Mouse (Mus musculus): ENCODE measurements around the gene Tbc1d12. TPM values are rescaled to one million over a fixed set of nuclear protein-coding genes. Genes with fewer than 3 reads are reported as not detected.

Tbc1d12 gene
- polyA plus RNA-seq, 1 experiment from 2014 or later: 2.3 TPM

GRCm38 (mm10) chr19:38929471-38930251, 93.3 kb downstream of the Tbc1d12 start:
- WGBS: 79% methylated on average over 13 of the region's 13 CpGs
- no peaks in the 10 kb centered on the region for H3K27me3 ChIP-seq (ENCODE audit: insufficient read depth, poor library complexity, severe bottlenecking)
- H3K4me1 ChIP-seq (replicated peaks): peaks cover 15% of the 10 kb centered on the region
- peak overlapping the region; percentile 87 for H3K4me3 ChIP-seq
- no peak for DNase-seq (ENCODE audit: low spot score)
- peak overlapping the region; percentile 97; the same call in 1 of the 2 replicates for H3K27ac ChIP-seq
- peaks cover 22% of the 10 kb centered on the region for H3K36me3 ChIP-seq
- H3K9me3 ChIP-seq: no peaks in the 10 kb centered on the region

GRCm38 (mm10) chr19:38930252-38930787, 93.9 kb downstream of the Tbc1d12 start:
- H3K27ac ChIP-seq: peak overlapping the region; percentile 97
- 2% methylated on average over 23 of the region's 23 CpGs for WGBS
- H3K4me1 ChIP-seq (replicated peaks): peaks cover 15% of the 10 kb centered on the region

GRCm38 (mm10) chr19:38930788-38931565, 94.6 kb downstream of the Tbc1d12 start, which contains the start of gene Hells:
Gene Hells, plus strand, starts transcription at chr19:38930915.
- Histone ChIP-seq H3K27me3 (ENCODE audit: insufficient read depth, poor library complexity, severe bottlenecking) (no peaks in the 10 kb centered on the region), H3K27ac (peak within 1 kb of the TSS; percentile 97), H3K36me3 (peaks cover 36% of the 10 kb centered on the region), H3K4me3 (peak within 1 kb of the TSS; percentile 87), H3K4me1 (replicated peaks) (peaks cover 15% of the 10 kb centered on the region), H3K9me3 (no peaks in the 10 kb centered on the region)
- WGBS: under 1% methylated on average over 76 of the region's 76 CpGs
- peak; percentile 92 for DNase-seq (ENCODE audit: low spot score)

More at GRCm38 (mm10) chr19:38930252-38930787, 93.9 kb downstream of the Tbc1d12 start:
- Histone ChIP-seq H3K36me3 (peaks cover 29% of the 10 kb centered on the region), H3K27me3 (ENCODE audit: insufficient read depth, poor library complexity, severe bottlenecking) (no peaks in the 10 kb centered on the region), H3K9me3 (no peaks in the 10 kb centered on the region), H3K4me3 (peak overlapping the region; percentile 87)
- no peak for DNase-seq (ENCODE audit: low spot score)

DNA sequence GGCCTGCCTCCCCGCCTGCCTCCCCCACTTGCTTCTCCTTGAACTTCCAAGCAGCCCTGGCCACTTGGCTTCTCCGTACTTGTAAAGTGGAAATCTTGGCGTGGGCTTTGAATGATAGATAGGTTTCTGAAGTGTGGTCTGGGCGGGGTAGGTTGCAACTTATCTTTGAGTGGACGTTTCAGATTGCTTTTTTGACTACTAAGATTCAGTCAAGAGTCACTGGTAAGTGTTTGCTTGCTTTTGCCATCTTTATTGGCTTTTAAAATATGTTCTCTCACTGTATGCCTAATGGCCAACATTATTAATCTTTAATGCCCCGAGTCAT, 95.1 kb downstream of the Tbc1d12 start:
- Histone ChIP-seq H3K27ac (peak overlapping the region; percentile 97), H3K9me3 (no peaks in the 10 kb centered on the region), H3K4me3 (peak overlapping the region; percentile 87), H3K27me3 (ENCODE audit: insufficient read depth, poor library complexity, severe bottlenecking) (no peaks in the 10 kb centered on the region), H3K36me3 (peaks cover 41% of the 10 kb centered on the region), H3K4me1 (replicated peaks) (peaks cover 15% of the 10 kb centered on the region)
- no peak for DNase-seq (ENCODE audit: low spot score)
- WGBS: 2% methylated on average over 6 of the region's 6 CpGs

DNA sequence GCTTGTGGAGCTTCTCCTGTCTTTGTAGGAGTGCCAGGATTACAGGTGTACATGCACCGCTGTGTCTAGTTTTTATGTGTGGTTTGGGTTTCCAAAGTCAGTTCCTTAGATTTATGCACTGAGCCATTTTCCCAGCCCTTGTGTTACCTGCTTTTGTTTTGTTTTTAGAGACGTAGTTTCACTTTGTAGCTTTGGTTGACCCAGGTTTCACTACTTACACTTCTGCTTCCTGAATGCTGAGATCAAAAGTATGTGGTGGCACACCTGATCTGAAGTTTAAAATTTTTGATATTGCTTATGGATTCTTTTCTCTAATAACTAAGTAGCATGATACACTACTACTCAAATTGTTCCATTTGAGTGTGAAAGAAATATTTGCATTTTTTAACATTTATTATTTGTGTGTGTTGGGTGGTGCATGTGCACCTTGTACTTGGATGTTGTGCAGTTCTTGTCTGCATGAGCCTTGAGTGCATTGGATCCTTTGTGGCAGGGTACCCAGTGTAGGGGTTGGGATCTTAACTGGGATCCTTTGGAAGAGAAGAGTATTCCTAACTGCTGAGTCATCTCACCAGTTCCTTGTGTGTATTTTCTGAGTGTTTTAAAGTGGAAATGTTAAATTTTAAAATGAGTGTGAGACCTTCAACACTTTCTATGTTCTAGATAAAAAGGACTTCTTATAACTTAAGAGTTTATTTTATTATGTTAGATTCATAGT, 108.4 kb downstream of the Tbc1d12 start:
- H3K36me3 ChIP-seq: peaks cover 97% of the 10 kb centered on the region

More for the DNA sequence above, 108.4 kb downstream of the Tbc1d12 start:
- Histone ChIP-seq H3K9me3 (no peaks in the 10 kb centered on the region), H3K27ac (no peak overlapping the region), H3K4me3 (no peak overlapping the region), H3K27me3 (ENCODE audit: insufficient read depth, poor library complexity, severe bottlenecking) (no peaks in the 10 kb centered on the region), H3K4me1 (replicated peaks) (no peaks in the 10 kb centered on the region)
- no peak for DNase-seq (ENCODE audit: low spot score)
- 91% methylated on average over 2 of the region's 2 CpGs for WGBS

Other genes starting within 250 kb of the Tbc1d12 start
- gene Noc3l, start 17.3 kb upstream of the Tbc1d12 start, polyA plus RNA-seq (2016; fragmentation: Nextera tagmentation; extraction: Ambion mirVana): 7.6 and 10.3 TPM in 2 replicates
- 47.0 and 83.2 TPM in 2 replicates for gene Hells, start 94.3 kb downstream of the Tbc1d12 start, polyA plus RNA-seq (2016; fragmentation: Nextera tagmentation; extraction: Ambion mirVana)
- gene Cyp2c55, start 170.4 kb downstream of the Tbc1d12 start, polyA plus RNA-seq (2016; fragmentation: Nextera tagmentation; extraction: Ambion mirVana): not detected in 2 replicates
- not detected in 2 replicates for gene Cyp2c65, start 224.4 kb downstream of the Tbc1d12 start, polyA plus RNA-seq (2016; fragmentation: Nextera tagmentation; extraction: Ambion mirVana)